Mouse (Mus musculus): ENCODE measurements around the gene Pard3b. TPM values are rescaled to one million over a fixed set of nuclear protein-coding genes. Genes with fewer than 3 reads are reported as not detected.

Gene Pard3b
- polyA plus RNA-seq, 1 experiment = 2.0 TPM

DNA sequence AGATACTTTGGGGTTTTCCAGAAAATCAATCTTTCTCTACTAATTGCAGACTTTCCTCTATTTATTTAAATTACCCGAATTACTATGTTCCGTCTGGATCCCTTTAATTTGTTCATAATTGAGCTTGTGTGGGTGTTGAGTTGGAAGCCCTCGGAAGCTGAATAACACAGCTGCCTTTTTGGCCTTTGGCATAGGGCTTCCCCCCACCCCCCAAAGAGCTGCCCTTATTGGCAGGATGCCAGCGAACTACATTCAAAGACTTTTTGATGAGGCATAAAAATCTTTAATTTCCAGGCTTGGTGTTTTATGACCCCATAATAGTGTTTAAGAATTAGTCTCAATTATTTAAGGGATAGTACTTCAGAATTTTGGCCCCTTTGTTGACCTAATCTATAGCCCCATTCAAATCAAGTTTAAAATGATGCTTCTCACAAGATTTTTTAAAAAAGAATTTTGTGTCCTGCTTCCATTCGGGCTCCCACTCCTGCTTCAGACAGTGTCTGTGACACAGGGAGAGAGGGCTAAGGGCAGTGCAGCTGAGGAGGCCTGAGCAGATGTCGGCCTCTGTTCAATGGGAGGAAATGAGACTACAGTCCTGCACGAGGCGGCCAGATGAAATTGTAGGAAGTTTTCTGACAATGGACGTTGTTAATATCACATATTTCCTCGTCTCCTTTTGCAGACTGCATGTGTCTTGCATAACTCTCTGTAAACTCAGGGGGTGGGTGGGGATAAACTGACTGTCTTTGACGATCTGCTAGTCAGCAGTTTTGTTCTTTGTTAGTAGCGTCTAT lies 605.8 kb downstream of the Pard3b start:
- no peak for DNase-seq (ENCODE audit: low read depth)

- no peak for DNase-seq (ENCODE audit: low read depth)
Measured at GRCm38 (mm10) chr1:62252432-62252831, 613.8 kb downstream of the Pard3b start.

DNA sequence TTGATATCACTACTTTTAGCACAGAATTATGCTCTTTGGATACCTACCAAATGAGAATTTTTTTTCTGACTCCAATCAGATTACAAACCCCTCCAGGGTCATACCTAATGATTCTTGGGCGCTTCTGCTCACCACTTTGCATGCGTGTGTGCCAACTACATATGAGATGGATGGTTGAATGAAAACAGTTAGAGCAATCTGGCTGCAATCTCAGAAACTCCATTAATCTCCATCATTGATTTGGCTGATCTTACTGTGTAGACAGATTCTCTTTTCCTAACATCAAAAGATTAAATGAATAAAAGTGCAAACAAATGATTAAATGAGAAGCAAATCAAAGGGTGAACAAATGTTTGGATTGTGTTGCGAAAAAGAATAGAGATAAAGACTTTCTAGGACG lies 615.7 kb downstream of the Pard3b start:
- no peak for DNase-seq (ENCODE audit: low read depth)

DNA sequence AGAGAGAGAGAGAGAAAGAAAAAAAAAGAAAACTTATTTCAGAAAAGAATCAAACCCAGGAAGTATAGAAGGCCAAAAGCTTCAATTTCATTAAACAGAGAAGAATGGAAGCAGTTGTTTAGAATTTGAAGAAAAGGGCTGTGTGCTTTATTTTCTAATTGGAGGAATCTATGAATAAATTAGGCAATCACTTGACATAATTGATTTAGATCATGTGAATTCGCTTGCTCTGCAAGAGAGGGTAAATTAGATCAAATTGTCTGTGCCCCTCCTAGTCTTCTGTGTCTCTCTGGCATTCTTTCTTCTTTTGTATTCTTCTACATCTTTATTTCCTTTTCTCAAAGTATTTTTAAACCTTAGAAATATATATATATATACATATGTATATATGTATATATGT lies 616.3 kb downstream of the Pard3b start:
- DNase-seq (ENCODE audit: low read depth) = no peak

DNA sequence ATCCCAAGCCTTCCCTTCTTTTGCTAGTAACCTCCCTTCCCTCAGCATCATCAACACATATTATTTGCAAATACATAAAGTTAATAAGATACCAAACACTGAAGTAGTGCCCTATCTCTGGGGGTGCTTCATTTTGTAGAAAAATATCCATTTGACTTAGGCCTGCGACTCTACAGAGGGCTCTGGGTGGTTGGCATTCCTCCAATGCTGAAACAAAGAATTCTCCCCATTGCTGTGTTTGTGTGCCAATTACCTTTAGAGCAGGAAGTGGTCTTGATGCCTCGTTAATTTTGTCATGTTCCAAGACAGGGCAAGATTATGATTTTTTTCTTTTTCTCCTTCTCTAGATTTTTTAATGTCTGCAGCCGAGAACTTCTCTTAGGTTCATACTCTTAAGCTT lies 637.8 kb downstream of the Pard3b start:
- no peak for DNase-seq (ENCODE audit: low read depth)

DNA sequence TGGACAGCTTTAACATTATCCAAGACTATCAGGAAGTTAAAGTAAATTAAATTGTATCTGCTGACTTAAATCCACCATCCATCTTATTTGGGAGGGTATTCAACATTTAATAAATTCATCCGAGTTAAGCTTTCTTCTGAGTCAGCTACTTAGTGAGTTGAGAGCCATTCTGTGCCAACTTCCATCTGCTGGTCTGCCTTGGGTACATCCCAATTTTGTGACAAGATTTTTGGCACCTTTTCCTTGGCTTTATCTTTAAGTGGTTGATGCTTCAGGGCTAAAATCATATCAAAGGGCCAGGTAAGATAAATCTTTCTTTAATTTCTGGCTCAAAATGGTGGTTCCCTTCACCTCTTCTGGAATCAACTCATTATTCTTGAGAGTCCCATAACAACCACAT lies 640.0 kb downstream of the Pard3b start:
- DNase-seq (ENCODE audit: low read depth) = no peak

- DNase-seq (ENCODE audit: low read depth) = no peak
Measured at GRCm38 (mm10) chr1:62280586-62280985, 642.0 kb downstream of the Pard3b start.

DNA sequence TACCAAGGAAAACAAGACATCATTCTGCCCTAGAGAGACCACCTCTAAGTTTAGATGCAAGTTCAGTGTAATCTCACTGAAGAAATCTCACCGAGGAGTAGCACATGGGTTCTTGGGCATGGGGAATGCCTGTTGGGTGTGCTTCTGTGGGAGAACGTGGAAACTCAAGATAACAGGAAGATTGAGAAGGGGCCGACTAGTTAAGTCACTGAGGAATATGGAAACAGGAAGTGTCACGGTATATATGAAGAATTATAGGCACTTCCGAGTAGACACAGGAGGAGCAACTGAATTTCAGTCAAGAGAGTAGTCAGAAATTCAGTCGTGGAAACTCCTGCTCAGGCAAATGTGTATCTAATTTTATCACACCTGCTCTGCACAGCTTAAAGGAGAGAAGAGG lies 644.2 kb downstream of the Pard3b start:
- no peak for DNase-seq (ENCODE audit: low read depth)

- no peak for DNase-seq (ENCODE audit: low read depth)
Measured at GRCm38 (mm10) chr1:62283624-62284023, 645.0 kb downstream of the Pard3b start.

DNA sequence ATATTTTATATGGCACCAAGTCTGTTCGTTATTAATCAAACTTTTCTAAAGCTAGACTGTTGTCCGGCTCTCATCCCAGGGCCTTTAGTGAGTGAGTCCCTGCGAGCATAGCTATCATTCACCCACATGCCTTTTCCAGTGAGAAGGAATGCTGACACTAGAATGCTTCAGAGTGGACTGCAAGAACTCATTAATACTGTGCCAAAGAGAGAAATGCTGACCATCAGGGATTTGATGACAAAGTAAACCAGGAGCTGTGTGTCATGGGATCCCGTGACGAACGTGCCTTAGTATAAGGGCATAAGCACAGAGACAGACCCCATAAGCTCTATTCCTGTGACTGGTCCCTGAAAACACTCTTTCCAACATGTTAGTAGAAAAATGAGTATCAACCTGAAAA lies 670.8 kb downstream of the Pard3b start:
- no peak for DNase-seq (ENCODE audit: low read depth)

DNA sequence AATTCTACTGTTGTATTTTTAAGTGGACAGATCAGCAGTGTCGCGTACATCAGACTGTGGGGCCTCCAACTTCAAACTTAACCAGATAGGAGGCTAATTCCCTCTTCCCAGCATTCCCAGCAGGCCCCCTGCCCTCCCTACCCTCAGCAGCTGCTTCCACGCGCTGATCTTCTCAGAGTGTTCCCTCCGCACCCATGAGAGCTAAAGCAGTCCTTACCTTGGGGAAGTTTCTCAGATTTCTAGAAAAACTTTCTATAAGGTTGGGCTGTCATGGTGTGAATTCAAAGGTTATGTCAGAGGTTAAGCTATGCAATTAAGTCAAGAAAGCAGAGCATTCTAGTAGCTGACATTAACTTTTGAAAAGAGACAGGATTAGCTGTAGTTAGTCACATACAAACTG lies 686.6 kb downstream of the Pard3b start:
- no peak for DNase-seq (ENCODE audit: low read depth)

DNA sequence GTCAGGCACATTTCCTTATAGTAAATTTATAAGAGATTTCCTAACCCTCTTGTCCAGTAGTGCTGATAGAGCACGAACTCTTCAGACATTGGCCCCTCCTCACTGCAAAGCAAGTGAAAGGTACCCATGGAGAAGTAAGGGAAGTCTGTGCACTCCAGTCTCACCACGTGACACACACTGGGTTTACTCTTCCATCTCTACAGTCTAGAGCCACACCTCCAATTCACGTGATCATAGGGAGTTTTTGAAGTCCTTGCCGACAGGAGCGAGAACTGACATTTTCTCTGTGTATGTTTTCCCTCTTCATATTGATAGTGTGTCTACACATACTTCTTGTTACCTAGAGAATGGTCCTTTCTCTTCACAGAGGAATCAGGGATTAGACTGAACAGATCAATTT lies 689.1 kb downstream of the Pard3b start:
- no peak for DNase-seq (ENCODE audit: low read depth)

DNA sequence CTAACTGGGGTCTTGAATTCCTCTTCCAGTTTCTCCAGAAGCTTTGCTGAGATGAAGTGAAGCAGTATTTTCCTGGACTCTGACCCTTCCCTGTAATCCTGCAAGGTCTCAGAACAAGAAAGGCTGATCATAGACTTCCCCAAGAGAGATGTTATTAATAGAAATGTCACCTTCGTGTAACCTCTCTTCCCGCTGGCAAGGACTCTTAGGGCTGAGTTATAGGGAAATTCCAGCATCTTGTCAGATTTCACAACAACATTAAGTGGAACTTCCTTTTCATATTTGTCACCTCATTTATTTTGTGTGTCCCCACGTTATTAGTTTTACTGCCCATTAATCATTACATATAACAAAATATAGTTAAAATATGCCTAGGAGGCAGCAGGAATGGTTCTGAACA lies 690.2 kb downstream of the Pard3b start:
- DNase-seq (ENCODE audit: low read depth) = no peak

GRCm38 (mm10) chr1:62333016-62333415 lies 694.4 kb downstream of the Pard3b start:
- DNase-seq (ENCODE audit: low read depth) = no peak

- DNase-seq (ENCODE audit: low read depth) = no peak
Measured at GRCm38 (mm10) chr1:62334196-62334595, 695.6 kb downstream of the Pard3b start.

DNA sequence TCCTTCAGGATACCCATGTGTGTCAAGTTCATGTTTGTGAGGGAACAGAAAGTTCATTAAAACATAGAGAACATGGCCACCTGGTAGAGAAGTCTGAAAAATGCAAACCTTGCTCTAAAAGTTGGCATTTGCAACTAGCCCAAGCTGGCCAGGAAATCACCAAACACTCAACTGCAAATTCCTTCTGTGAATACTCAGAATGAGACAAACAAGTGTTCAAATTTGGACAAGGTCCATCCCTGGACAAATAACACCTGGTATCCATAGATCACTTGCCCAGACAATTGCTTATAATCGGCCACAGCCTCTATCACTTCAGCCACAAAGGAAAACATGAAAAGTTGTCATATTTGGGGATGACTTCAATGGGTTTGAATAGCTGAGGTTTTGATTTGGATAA lies 701.6 kb downstream of the Pard3b start:
- DNase-seq (ENCODE audit: low read depth) = no peak

DNA sequence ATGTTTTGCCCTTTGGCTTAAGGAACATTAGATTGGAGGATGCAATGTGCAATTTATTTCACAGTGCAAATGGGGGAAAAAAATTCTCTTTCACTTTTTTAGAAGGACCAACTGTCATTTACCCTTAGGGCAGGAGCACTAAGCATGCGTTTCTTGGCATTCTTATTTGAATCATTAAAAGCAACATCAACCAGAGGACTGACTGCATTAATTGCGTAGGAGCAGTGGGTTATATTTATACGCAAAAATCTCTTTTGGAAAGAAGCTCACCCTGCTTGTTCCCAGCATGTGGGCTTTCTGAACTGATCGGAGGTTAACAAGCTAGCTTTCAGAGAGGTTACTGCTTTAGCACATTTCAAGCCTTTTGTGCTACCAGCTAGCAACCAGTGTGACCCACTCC lies 705.7 kb downstream of the Pard3b start:
- DNase-seq (ENCODE audit: low read depth) = no peak

GRCm38 (mm10) chr1:62348371-62348770 lies 709.7 kb downstream of the Pard3b start:
- no peak for DNase-seq (ENCODE audit: low read depth)

DNA sequence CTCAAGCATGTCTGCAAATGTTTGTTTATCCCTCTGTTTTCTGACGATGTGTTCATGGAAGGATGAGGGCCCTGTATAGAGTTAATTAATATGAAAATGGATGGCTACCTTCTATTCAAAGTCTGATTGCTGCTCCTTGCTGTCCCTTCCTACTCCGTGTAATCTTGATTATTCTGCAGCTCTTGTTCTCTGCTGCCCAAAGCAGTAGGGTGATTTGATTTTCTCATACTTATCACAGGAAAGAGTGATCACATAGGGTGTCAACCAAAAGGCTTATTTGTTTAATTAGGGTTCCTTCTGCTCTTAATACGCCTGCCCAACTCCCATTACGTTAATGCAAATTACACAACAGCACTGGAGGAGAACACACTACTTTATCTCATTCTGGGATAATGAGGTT lies 716.9 kb downstream of the Pard3b start:
- DNase-seq (ENCODE audit: low read depth) = no peak

- no peak for DNase-seq (ENCODE audit: low read depth)
Measured at GRCm38 (mm10) chr1:62374427-62375050, 735.9 kb downstream of the Pard3b start.

DNA sequence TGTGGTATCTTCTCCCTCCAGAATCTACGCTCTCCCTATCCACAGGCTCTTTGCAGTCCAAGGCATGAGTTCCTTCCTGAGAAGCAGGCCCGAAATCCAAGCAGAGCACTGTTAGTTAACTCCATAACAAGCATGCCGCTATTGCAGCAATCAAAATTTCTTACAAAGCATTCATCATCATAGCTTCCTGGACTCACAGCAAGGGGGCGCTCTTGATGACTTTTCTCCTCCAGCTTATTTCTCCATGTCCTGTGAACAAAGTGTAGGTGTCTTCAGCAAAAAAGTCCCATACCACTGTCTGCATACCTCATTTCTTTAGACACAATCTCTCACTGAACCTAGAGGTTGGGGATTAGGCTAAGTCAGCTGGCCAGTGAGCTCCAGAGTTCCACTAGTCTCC lies 739.7 kb downstream of the Pard3b start:
- no peak for DNase-seq (ENCODE audit: low read depth)

GRCm38 (mm10) chr1:62382807-62383514 lies 744.3 kb downstream of the Pard3b start:
- DNase-seq (ENCODE audit: low read depth) = no peak

DNA sequence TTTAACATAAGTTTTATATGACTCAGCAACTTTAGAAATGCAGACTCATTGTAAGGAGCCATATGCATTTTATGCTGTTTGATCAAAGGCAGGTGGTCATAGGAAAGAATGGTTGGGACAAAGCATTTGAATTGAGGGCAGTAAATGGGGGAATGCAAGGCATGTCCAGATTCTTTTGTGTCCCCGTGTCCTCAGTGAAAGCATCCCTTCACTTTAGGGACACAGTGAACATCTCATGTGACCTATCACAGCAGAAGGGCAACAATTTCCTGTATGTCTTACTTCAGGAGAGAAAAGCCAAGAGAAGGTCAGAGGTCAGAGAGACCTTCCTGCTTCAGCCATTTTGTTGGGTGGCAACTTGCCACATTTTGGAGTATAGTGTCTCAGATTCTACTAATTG lies 745.6 kb downstream of the Pard3b start:
- DNase-seq (ENCODE audit: low read depth) = no peak
